ENCODE assay signal across 24 mouse cellular contexts in the genomic region with DNA sequence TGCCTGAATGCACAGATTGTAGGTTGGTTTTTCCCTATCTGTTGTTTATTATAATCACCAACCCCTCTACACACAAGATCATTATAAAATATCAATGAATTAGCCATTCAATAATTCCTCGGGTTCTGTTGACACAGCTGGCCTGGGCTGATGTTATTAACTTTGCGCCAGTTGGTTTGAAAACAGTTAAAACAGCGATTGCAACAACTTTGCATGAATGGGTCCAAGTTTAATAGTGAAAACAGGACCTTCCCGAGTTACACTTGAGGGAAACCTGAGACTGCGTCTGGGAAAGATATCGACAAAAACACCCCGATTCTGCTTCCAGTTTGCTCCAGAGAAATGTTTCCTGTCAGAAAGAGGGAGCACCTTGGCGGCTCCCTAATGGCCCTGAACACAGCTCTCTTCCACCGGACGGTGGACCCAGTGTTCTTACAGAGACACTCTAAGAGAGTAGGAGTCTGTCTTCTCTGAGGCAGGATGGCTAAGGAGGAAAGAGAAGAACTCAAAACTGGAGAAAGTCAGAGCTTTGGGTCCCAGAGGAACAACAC.
A peak's percentile ranks its signal among the peaks of the same experiment; 100 is the strongest.
DNase-seq lines count a peak whose midpoint lies in the region; ATAC-seq and TF ChIP-seq lines count a peak whose summit lies in the region.
"Had no signal": no experiment of that assay in that cellular context is flagged by ENCODE, and none has a peak within 500 bp of the region (broad histone marks: within the 10 kb centered on the region; RNA-seq: fewer than 3 reads in every experiment).

No protein-coding gene starts in this region.

- H3K4me2 ChIP-seq in embryonic facial prominence, embryonic 12.5 days (replicated peaks) = no peak overlapping the region
- H3K4me2 ChIP-seq in limb, embryonic 14.5 days (replicated peaks; ENCODE audit: low read depth, low read length, severe bottlenecking) = no peak overlapping the region; the same call in 1 of the 2 replicates
- H3K4me2 ChIP-seq in hindbrain, embryonic 12.5 days (replicated peaks) = no peak overlapping the region
- H3K4me2 ChIP-seq: heart, embryonic 13.5 days; liver, embryonic 15.5 days; lung, embryonic 14.5 days had no signal

- H3K27me3 ChIP-seq in embryonic facial prominence, embryonic 12.5 days = no peaks in the 10 kb centered on the region
- no peaks in the 10 kb centered on the region for H3K27me3 ChIP-seq in limb, embryonic 14.5 days (ENCODE audit: control insufficient read depth, insufficient read depth, low read length)
- no peaks in the 10 kb centered on the region for H3K27me3 ChIP-seq in hindbrain, embryonic 12.5 days
- H3K27me3 ChIP-seq: heart, embryonic 13.5 days; liver, embryonic 15.5 days; Patski had no signal

- peak overlapping the region; percentile 77 for H3K27ac ChIP-seq in embryonic facial prominence, embryonic 12.5 days
- peak overlapping the region; percentile 67 for H3K27ac ChIP-seq in limb, embryonic 14.5 days (replicated peaks; ENCODE audit: low read depth, low read length)
- no peak overlapping the region for H3K27ac ChIP-seq in hindbrain, embryonic 12.5 days
- H3K27ac ChIP-seq: hindbrain, embryonic 10.5 days; liver, embryonic 15.5 days had no signal

- 50% methylated on average over 10 of the region's 10 CpGs for WGBS in embryonic facial prominence, embryonic 12.5 days
- WGBS in limb, embryonic 14.5 days = 40% methylated on average over 10 of the region's 10 CpGs
- WGBS in hindbrain, embryonic 12.5 days = 73% methylated on average over 10 of the region's 10 CpGs

- TF ChIP-seq POLR2A in limb, embryonic 14.5 days (IDR thresholded peaks at IDR 0.05; ENCODE audit: borderline replicate concordance, extremely low read depth, insufficient read depth, insufficient read length) = no peak

- peaks cover 25% of the 10 kb centered on the region for H3K4me1 ChIP-seq in embryonic facial prominence, embryonic 12.5 days
- H3K4me1 ChIP-seq in limb, embryonic 14.5 days (ENCODE audit: control insufficient read depth, insufficient read depth, low read length) = peaks cover 24% of the 10 kb centered on the region
- no peaks in the 10 kb centered on the region for H3K4me1 ChIP-seq in hindbrain, embryonic 12.5 days
- H3K4me1 ChIP-seq: heart, embryonic 13.5 days; hindbrain, embryonic 10.5 days; liver, embryonic 15.5 days had no signal

- no peaks in the 10 kb centered on the region for H3K36me3 ChIP-seq in embryonic facial prominence, embryonic 12.5 days
- H3K36me3 ChIP-seq in limb, embryonic 14.5 days (ENCODE audit: control insufficient read depth, insufficient read depth, low read length) = no peaks in the 10 kb centered on the region
- H3K36me3 ChIP-seq in hindbrain, embryonic 12.5 days = no peaks in the 10 kb centered on the region
- H3K36me3 ChIP-seq: heart, embryonic 13.5 days; hindbrain, embryonic 10.5 days; liver, embryonic 15.5 days had no signal

- H3K9me3 ChIP-seq in embryonic facial prominence, embryonic 12.5 days = no peaks in the 10 kb centered on the region
- H3K9me3 ChIP-seq in limb, embryonic 14.5 days (ENCODE audit: control insufficient read depth, low read length) = no peaks in the 10 kb centered on the region
- H3K9me3 ChIP-seq in hindbrain, embryonic 12.5 days (replicated peaks) = no peaks in the 10 kb centered on the region
- H3K9me3 ChIP-seq: heart, embryonic 13.5 days; hindbrain, embryonic 10.5 days; liver, embryonic 15.5 days had no signal

- DNase-seq in gastrocnemius, postnatal 25 days = peak; percentile 10
- no peak for DNase-seq in gastrocnemius, adult 8-10 months (ENCODE audit: low spot score in 2 of 2)
- peak; percentile 53 for DNase-seq in fibroblast of lung, adult 2 months (ENCODE audit: low read depth)
- DNase-seq in limb, embryonic 14.5 days (ENCODE audit: low spot score) = no peak
- DNase-seq in cerebellum, adult 8-10 months = no peak
- no peak for DNase-seq in kidney, postnatal 4 days
- DNase-seq: adrenal gland, postnatal 14 days; cerebellum, adult 11-12 months; cerebellum, postnatal 10 days; heart, postnatal 10 days; kidney, adult 8-10 months; kidney, postnatal 10 days; left cerebral cortex, postnatal 4 days; lung, embryonic 14.5 days; lung, postnatal 14 days; midbrain, embryonic 14.5 days had no signal

- H3K9ac ChIP-seq in embryonic facial prominence, embryonic 12.5 days = no peak overlapping the region
- H3K9ac ChIP-seq in limb, embryonic 14.5 days (ENCODE audit: low read depth, low read length, severe bottlenecking) = no peak overlapping the region
- H3K9ac ChIP-seq in hindbrain, embryonic 12.5 days = no peak overlapping the region
- H3K9ac ChIP-seq: heart, embryonic 13.5 days; liver, embryonic 15.5 days; lung, embryonic 14.5 days had no signal

- ATAC-seq in embryonic facial prominence, embryonic 12.5 days (ENCODE audit: insufficient number of reproducible peaks, insufficient read depth, low FRiP score, low TSS enrichment) = no peak
- ATAC-seq in limb, embryonic 14.5 days (ENCODE audit: low FRiP score, low read depth) = no peak
- no peak for ATAC-seq in hindbrain, embryonic 12.5 days (ENCODE audit: low FRiP score)
- ATAC-seq: forebrain, embryonic 16.5 days; hindbrain, embryonic 16.5 days; Patski had no signal

- no peak overlapping the region for H3K4me3 ChIP-seq in embryonic facial prominence, embryonic 12.5 days
- no peak overlapping the region for H3K4me3 ChIP-seq in limb, embryonic 14.5 days (replicated peaks; ENCODE audit: low read length)
- H3K4me3 ChIP-seq in hindbrain, embryonic 12.5 days = no peak overlapping the region
- H3K4me3 ChIP-seq: heart, embryonic 13.5 days; hindbrain, embryonic 10.5 days; liver, embryonic 15.5 days had no signal

Comparison
In these comparisons a context has a peak if more than half of its experiments do, and no peak if none do; other contexts are left out.
1. DNase-seq: peak in gastrocnemius, postnatal 25 days (single experiment) and fibroblast of lung, adult 2 months (single experiment); none in gastrocnemius, adult 8-10 months (0 of 2), limb, embryonic 14.5 days (single experiment), cerebellum, adult 8-10 months (single experiment) and kidney, postnatal 4 days (0 of 2).